Mouse (Mus musculus) brain, embryonic 18.5 days (tissue): ENCODE results near the gene Hint2.
A peak's percentile ranks its signal among the peaks of the same experiment; 100 is the strongest.

Experiments
- DNase-seq: peaks from one replicate; pipeline ENCODE4 v3.0.0-alpha.2; 2012; ENCODE audit warnings: low read depth, low spot score

Hint2 gene

GRCm38 (mm10) chr4:43656339-43657109, at the start of gene Hint2:
TSS of gene Hint2 (minus strand) at chr4:43656466.
- peak; percentile 97 for DNase-seq

- DNase-seq = no peak
Measured at GRCm38 (mm10) chr4:43705991-43706390, 49.7 kb upstream of the Hint2 start.

GRCm38 (mm10) chr4:43703851-43704250, 47.6 kb upstream of the Hint2 start:
- DNase-seq = no peak

GRCm38 (mm10) chr4:43703439-43703838, 47.2 kb upstream of the Hint2 start:
- DNase-seq = no peak

GRCm38 (mm10) chr4:43700707-43701106, 44.4 kb upstream of the Hint2 start, which contains the start of gene Olfr70:
TSS of gene Olfr70 (minus strand) at chr4:43700807.
- DNase-seq = no peak

GRCm38 (mm10) chr4:43696561-43696960, 40.3 kb upstream of the Hint2 start:
- DNase-seq = no peak

- no peak for DNase-seq
Measured at GRCm38 (mm10) chr4:43695249-43695671, 39.0 kb upstream of the Hint2 start.

- no peak for DNase-seq
Measured at GRCm38 (mm10) chr4:43694439-43695248, 38.4 kb upstream of the Hint2 start.

- no peak for DNase-seq
Measured at GRCm38 (mm10) chr4:43693806-43694241, 37.6 kb upstream of the Hint2 start.

GRCm38 (mm10) chr4:43691026-43691425, 34.8 kb upstream of the Hint2 start:
- no peak for DNase-seq

- DNase-seq = no peak
Measured at GRCm38 (mm10) chr4:43690021-43690420, 33.8 kb upstream of the Hint2 start.

- no peak for DNase-seq
Measured at GRCm38 (mm10) chr4:43679416-43680043, 23.3 kb upstream of the Hint2 start.

- DNase-seq = no peak
Measured at GRCm38 (mm10) chr4:43678541-43678940, 22.3 kb upstream of the Hint2 start.

GRCm38 (mm10) chr4:43675608-43676007, 19.3 kb upstream of the Hint2 start:
- DNase-seq = no peak

- no peak for DNase-seq
Measured at GRCm38 (mm10) chr4:43674974-43675373, 18.7 kb upstream of the Hint2 start.

- no peak for DNase-seq
Measured at GRCm38 (mm10) chr4:43673703-43674102, 17.4 kb upstream of the Hint2 start.

GRCm38 (mm10) chr4:43672070-43672469, 15.8 kb upstream of the Hint2 start:
- DNase-seq = peak; percentile 55

- no peak for DNase-seq
Measured at GRCm38 (mm10) chr4:43669428-43669794, 13.1 kb upstream of the Hint2 start.

- peak; percentile 72 for DNase-seq
Measured at GRCm38 (mm10) chr4:43668782-43669427, 12.6 kb upstream of the Hint2 start, which contains the start of the genes Tmem8b and Fam221b. TSS of gene Tmem8b (plus strand) at chr4:43668971. TSS of gene Fam221b (minus strand) at chr4:43669145.

- DNase-seq = no peak
Measured at GRCm38 (mm10) chr4:43666412-43666811, 10.1 kb upstream of the Hint2 start.

- no peak for DNase-seq
Measured at GRCm38 (mm10) chr4:43657146-43657545, 880 bp upstream of the Hint2 start.
